Mouse (Mus musculus): ENCODE results near the gene Syne1. TPM values are rescaled to one million over a fixed set of nuclear protein-coding genes. Genes with fewer than 3 reads are reported as not detected.

The Syne1 gene
- total RNA-seq, 4 experiments from 2014 or later: 289 to 355 (median 322) TPM

DNA sequence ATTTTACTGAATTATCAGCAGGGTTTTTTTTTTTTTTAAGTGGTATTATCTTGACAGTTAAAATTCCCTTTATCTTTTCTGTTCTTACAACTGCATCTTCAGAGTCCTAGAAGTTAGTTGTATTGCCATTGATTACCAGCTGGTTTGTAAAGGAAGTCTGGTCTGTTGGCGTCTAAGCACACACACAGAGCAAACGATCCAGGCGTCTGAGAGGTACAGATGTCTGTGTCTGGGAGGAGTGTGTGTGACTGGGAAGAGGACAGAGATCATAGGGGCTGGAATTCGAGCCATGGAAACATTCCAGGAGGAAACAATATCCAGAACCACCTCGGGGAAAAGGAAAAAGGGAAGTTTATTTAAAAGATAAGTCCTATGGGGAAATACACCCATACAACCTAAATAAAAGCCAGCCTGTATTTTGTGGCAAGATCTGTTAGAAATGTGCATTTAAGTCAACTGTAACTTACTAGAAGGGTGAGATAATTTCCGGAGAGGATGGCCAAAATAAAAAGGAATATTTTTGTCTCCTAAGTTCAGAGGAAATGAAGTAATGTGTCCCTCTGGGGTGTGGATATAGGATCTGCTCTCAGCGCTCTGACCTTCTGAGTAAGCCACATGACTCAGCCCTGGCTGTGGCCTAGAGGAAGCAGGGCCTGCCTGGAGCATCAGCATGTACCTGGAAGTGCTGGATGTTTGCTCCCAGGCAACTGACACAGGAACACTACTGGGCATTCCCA lies 343.2 kb downstream of the Syne1 start:
- DNase-seq (ENCODE audit: low spot score in 2 of 2): no peak

DNA sequence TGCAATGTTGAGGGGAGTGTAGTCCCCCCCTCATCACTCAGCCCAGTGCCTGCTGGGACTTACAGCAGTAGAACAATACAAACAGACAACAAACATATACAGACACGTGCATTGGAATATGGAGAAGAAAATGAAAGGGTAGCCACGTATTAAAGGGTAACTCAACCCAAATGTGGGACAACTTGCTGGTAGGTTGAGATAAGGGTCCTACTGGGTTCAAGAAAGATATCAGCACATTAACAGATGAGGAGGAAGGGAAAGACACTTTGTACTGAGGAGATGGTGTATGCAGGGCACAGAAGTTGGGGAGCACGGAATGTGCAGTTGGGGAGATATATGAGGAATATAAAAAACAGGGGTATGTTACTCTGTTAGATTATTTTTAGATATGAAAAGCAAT lies 345.3 kb downstream of the Syne1 start:
- no peak for DNase-seq (ENCODE audit: low spot score in 2 of 2)

DNA sequence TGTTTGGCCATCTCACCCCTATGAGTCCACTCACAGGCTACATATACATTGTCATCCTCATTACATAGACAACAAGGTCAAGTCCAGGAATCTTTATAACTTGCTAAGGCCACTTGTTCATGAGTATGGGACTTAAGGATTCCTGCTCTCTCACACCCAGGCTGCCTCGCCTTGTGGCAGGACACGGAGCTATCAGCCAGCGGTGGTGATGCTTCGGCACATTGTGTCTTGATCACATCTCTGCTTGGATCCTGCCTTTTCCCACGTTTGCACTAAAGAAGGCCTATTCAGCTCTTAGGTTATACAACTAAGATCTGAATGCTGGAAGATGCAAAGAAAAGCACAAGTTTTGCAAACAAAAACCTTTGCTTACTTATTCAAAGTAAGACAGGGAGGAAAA lies 345.7 kb downstream of the Syne1 start:
- DNase-seq (ENCODE audit: low spot score in 2 of 2): no peak

DNA sequence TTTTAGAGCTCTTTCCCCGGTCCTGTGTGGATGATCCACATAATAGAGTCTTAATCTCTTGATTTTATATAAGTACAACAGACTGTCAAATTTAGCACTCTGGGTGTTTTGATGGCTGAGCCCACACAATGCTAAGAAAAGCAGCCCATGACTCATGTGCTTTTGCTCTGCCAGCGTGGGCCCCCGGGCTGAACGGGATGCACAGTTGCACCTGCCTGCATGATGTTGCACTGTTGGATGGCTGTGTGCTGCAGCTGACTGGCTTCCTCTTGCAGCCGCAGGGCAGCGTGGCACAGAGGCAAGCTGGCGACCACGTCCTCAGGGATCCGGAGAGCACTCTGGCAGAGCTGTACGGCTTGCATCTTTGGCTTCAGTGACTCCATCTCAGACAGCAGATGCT lies 347.4 kb downstream of the Syne1 start:
- DNase-seq (ENCODE audit: low spot score in 2 of 2): peak; percentile 62 to 93

DNA sequence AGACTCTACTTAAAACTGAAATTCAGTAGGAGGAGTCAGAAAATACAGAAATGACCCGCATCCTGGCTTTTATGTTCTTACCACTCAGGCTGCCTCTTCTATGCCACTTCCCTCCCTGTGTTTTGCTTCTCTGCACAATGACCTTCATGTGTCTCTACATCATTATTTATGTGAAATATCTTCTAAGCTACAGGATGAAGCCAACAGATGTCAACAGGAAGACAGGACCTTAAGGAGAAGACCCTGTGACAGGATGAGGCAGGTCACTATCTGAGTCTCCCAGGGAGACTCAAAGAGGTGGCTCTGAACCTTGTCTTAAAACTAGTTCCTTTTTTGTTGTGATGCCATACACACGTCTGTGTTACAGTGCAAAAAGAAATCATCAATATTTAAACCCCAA lies 353.9 kb downstream of the Syne1 start:
- DNase-seq (ENCODE audit: low spot score in 2 of 2): no peak

DNA sequence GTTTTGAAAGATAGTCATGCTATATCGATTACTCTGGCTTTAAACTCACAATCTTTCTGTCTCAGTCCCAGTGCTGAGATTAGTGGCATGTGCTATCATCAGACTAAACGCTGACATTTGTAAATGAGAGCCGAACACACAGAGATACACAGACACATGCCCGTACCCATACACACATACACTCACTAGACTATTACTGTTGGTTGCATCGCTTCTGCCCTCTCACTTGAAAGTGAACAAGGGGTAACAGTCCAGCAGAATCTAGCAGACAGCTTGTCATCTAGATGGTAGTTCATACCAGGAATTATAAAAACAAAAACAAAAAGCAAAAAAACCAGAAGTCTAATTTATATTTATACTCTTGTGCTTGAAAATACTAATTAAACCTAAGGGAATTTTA lies 355.0 kb downstream of the Syne1 start:
- no peak for DNase-seq (ENCODE audit: low spot score in 2 of 2)

DNA sequence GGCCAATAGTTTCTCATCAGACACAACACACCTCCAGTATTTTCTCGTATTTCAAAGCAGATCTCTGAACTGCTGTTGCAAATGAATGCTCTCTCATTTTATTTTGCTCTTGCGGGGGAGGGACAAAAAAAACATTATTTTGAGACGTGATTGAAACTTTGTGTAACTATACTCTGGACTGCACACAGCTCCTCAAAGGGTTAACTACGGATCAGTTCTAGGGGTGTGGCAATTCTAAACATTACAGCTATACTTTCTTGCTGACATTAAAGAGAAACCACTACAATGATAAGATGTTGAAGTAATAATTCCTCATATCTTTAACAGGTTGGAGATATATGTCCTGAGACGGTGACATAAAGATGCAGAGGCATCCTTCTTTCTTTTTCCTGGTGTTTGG lies 356.0 kb downstream of the Syne1 start:
- DNase-seq (ENCODE audit: low spot score in 2 of 2): no peak

DNA sequence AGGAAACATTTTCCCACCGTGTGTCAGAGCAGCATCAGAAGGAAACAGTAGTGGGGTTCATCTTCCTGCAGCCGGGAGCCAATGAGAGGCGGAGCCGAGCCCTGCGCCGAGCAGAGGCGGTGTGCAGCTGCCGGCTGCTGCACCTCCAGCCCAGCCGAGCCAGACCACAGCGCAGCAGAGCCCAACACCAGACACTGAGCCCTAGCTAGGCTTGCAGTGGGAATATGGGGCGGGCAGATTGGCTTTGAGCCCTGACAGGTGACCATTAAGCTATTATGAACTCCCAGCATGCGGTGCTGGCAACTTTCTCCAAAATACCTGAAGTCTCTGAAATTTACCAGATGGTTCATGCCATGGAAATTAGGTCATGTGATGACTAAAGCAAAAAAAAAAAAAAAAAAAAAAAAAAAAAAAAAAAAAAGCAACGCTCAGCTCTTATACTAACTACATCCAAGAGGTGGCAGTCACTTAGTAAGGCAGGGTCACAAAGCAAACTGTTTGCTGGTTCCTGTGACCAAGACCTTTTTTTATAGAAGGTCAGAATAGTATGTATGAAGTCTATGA lies 356.5 kb downstream of the Syne1 start:
- peak; percentile 63 to 70 for DNase-seq (ENCODE audit: low spot score in 2 of 2)

DNA sequence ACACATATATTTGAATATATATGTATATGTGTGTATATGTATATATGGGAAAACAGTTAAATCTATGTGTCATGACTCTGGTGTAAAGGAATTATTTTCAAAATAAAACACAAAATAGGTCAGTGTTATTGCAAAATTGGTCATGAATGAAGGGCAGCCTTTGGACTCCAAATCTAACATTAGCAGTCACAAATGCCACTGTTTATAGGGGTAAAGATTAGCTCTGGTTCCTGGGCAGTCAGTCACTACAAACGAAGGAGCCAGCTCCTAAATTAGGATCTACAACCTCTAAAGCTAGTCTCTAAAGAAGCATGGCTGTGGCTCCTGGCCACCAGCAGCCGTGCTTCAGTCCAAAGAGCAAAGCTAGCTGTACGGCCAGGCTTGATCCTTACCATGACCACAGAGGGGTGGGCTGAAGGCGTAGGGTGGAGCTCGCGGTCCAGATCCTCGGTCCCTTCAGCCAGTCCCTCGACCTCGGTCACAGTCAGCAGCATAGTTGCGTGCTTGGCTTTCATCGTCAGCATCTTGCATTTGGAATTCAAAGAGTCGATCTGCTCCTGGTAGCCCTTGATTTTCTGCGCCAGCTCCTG lies 357.1 kb downstream of the Syne1 start:
- DNase-seq (ENCODE audit: low spot score in 2 of 2): peak in 1 of 2 experiments; percentile 47

DNA sequence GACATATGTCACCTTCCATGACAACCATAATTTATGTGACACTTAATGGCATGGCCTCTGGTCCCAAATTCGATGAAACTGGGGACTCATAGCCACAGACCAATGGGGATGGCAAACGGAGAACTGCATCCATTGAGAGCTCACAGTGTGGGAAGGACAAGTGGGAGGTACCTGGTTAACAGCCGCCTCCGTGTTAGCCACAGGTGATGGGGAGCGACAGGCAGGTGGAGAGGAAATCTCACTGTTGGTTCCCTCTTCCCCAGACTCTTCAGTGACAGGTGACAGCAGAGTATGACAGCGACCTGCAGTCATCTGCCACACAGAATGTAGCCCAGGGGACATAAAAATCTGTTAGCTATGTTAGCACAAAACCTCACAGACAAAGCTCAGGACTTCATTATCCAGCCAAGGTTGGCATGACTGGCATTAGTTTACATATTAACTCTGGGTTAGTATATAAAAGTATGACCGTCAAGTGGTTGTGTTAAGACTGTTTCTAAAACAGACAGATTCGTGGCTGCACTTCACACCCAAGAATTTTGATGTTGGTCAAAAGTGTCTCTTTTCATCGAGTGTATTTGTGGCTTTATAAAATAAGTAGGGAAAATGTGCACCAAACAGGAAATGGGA lies 358.3 kb downstream of the Syne1 start:
- DNase-seq (ENCODE audit: low spot score in 2 of 2): no peak

DNA sequence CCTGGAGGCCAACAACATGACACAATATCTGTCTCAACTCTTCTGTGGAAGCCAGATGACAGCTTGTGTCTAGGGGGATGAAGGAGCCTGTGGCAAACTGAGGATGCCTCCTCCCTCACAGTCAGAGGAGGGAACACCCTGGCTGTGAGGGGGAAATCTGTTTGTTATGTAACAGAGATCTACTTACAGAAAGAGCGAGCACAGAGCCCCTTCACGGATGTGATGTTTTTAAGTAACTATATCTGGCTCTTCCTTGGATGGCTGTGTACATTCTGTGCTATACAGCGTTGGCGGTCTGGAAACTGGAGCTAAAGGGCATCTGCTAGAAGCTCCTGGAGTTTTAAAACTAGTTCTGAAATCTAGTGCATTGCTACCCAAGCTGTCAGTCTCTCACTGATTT lies 360.5 kb downstream of the Syne1 start:
- DNase-seq (ENCODE audit: low spot score in 2 of 2): peak in 1 of 2 experiments; percentile 84

DNA sequence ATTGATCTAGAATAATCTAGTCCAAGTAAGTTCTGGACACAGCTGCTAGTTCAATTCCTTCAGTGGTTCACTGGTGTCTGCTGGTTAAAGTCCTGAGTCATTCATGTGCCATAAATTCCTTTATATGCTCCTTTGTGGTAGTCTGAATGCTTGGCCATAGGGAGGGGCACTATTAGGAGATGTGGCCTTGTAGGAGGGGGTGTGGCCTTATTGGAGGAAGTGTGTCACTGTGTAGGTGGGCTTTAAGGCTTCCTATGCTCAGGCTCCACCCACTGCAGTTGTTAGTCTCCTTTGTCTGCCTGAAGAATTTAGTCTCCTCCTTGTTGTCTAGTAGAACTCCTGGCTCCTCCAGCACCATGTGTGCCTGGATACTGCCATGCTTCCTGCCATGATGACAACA lies 362.4 kb downstream of the Syne1 start:
- DNase-seq (ENCODE audit: low spot score in 2 of 2): no peak

DNA sequence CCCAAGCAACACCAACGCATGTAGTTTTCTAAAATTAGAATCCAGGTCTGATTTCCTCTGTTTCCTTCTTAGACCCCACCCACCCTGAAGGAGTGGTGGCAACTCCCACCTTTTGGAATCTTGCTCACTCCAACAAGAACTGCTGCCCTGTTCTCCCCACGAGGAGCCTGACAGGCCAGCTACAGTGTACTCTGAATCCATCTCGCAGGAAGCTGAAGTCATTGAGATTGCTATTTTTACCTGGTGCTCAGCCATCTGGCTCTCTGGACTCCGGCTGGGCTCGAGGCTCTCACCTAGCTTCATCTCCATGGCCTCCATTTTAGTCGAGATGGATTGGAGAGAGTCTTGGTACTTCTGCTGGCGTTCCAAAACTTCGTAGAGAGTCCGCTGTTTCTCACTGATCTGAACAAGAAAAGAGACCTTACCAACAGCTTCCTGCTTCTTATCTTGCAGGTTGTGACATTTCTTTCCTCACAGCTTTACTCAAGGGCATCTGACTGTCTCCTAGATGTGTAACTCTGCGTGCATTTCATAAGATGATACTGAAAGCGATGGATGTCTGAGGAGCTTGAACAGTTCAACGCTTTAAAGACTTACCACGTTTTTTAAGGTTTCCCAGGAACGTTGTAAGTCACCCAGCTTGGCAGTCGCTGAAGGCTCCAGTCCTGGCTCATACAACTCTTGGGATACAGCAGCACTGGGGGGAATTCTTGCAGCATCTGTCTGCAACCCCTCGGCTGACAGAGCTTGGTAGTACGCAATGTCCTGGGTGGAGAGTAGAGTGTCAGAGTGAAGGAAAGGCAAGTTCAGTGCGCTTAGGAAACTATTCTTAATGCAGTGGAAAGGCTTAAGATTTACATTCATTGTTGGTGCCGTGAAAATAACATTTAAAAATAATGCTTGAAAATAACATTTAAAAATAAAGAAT lies 365.9 kb downstream of the Syne1 start:
- DNase-seq (ENCODE audit: low spot score in 2 of 2): no peak

DNA sequence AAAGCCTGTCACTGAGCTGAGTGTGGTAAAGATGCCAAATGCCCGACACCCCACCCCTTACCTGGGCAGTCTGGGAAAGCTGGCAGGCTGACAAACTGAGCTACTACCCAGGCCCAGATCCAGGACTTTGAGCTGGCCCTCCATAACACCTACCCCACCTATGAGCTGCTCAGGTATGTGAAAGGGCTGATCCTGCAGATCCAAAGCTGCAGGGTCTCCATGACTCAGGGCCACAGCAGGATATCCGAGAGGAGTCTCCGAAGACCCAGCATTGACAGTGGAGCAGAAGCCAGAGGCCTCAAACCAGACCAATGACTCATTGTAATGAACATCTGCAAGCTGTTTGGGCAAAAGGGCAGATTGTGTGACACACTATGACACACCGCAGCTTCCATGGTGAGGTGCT lies 369.5 kb downstream of the Syne1 start:
- DNase-seq (ENCODE audit: low spot score in 2 of 2): no peak

DNA sequence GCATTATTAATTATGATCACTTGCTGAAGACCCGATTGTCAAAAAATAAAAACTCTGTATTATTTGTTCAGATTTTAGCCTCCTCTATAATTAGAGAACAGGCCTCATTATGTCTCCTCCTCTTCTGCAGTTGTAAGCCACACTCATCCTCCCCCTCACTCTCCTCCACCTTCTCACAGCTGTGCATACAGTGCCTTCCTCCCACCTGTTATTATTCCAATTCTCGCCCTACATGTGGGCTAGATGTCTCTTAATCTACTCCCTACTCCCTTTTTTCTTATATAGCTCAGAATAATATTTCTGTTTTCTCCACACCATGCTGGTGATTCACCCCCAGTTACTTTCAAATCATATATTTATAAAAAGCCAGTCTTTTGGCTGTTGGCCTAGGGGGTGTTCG lies 371.4 kb downstream of the Syne1 start:
- DNase-seq (ENCODE audit: low spot score in 2 of 2): peak in 1 of 2 experiments; percentile 60

DNA sequence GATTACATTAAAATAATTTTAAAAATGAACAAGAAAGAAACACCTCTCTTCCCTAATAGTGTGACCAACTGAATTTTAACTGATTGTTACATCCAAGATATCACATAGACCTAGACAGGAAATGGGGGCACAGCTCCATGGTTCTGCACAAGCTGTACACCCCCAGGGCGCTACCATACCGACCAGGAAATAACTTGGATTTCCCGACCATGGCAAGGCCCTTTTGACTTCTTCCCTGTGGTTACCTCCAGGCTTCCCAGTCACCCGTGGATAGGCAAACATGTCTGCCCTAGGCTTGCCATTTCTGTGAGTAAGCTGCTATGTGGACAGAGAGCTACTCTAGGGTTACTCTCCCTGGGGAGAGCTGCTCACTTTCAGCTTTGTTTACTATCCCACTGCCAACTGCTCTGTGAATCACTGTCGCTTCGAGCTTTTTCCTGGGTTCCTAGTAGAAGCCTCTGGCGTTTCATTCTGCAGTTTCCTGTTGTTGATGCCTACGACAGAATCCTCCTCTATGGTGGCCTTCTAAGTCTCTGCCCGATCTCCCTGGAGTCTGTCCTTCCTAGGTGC lies 373.8 kb downstream of the Syne1 start:
- DNase-seq (ENCODE audit: low spot score in 2 of 2): no peak

DNA sequence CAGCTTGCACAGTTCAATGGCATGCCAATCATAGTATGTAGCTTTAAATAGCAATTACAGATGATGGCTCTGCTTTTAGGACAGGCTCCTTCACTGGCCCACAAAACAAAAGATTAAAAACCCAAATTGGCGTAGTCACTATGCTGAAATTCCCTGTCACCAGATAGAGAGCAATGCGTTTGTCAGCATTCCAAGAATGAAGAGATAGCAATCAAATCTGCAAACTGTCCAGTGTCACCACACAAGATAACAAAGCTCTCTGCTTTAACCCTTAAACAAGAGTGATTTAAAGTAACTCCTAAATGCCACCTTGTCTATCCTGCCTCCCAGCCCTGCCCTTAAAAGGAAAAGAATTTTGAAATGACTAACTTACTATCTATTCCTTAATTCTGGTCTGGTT lies 374.9 kb downstream of the Syne1 start:
- no peak for DNase-seq (ENCODE audit: low spot score in 2 of 2)

DNA sequence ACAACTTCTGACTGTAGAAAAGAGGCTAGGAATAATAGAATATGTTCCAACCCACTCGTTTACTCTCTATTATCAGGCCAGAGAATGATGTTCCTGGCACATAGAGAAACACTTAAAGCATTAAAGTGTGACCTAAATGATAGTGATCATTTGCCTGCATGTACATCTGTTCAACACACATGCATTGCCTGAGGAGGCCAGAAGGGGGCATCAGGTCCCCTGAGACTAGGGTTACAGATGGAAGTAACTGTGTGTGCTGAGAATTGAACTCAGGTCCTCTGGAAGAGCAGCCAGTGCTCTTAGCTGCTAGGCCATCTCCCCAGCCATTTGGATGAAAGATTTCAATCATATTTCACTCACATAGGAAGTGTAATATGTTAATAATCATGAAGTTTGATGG lies 380.9 kb downstream of the Syne1 start:
- no peak for DNase-seq (ENCODE audit: low spot score in 2 of 2)

DNA sequence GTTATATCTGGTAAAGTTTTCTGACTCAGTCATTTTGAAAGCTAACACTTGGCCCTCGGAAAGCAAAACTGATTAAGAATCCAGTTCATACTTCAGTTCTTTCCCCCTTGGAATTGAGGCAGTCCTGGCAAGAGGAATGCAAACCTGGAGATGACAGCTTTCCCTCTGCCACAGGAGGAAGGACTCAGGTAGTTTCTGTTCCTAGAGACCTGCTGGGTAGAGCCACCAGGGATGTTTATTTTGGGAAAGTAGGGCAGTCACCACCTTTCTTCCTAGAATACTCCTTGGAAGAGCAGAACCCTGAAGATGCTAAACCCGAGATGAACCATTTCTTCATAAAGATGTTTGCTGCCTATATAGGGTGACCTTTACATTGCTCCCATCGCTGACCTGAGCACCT lies 383.8 kb downstream of the Syne1 start:
- DNase-seq (ENCODE audit: low spot score in 2 of 2): no peak

DNA sequence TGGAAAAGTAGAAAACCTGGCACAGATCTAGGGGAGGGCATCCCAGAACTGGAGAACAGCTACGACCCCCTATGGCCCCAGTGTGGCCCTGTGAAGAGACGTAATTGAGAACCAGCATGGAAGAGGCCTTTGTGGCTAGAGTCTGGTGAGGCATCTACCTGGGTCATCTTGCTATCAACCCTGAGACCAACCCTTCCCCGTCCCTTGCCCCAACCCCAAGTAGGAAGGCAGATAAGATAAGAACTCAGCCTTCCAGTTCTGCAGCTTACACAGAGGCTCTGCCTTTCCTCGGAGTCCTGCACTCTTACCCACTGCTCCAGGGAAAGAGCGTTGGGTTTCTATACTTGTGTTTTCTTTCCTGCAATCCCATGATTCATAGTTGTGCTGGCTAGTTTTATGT lies 385.8 kb downstream of the Syne1 start:
- DNase-seq (ENCODE audit: low spot score in 2 of 2): no peak

DNA sequence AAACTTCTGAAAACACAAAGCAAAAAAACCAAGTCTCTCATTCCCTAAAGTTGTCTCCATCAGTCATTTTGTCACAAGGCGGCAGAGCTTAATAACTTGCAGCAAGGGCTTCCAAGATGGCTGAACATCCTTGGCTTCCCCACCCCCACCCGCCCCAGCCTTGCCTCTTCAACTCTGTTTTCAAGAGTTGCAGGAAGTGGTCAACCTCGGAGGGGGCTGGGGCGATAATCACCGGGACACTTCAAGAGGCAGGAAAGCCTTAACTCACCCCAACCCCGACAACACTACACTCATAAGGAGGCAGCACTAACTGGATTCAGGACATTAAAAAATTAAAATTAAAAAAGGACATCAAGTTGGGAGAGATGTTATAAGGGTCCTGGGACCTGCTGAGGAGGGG lies 387.5 kb downstream of the Syne1 start:
- no peak for DNase-seq (ENCODE audit: low spot score in 2 of 2)
